In the genomic region with DNA sequence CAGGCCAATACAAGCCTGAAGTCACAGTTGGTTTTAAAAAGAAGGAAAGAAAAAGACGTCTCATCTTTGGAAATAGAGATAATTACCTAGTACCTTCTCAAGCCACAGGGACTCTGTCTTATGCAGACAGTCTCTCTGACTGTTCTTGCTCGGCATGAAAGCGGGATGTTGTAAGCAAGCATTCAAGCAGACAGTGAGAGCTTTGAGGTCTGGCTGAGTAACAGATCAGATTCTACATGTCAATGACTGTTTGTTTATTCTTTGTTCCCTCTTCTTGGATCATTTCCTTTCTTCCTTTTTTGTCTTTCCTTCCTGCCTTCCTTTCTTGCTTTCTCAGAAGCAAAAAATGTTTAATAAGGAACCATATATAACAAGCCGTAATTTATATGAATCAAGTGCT, we compare ENCODE assay signal across 24 mouse cellular contexts.
"Had no signal": no experiment of that assay in that cellular context is flagged by ENCODE, and none has a peak within 500 bp of the region (broad histone marks: within the 10 kb centered on the region; RNA-seq: fewer than 3 reads in every experiment).

No protein-coding gene starts in this region.

- H3K4me3 ChIP-seq: gastrocnemius, adult 2 months; heart, embryonic 10.5 days; heart, embryonic 12.5 days; hindbrain, embryonic 10.5 days; hindbrain, embryonic 13.5 days; hindbrain, embryonic 15.5 days; intestine, embryonic 15.5 days; layer of hippocampus, adult 2 months; left cerebral cortex, adult 2 months; limb, embryonic 10.5 days; limb, embryonic 12.5 days had no signal

- H3K4me1 ChIP-seq: heart, embryonic 10.5 days; heart, embryonic 12.5 days; hindbrain, embryonic 10.5 days; hindbrain, embryonic 13.5 days; hindbrain, embryonic 15.5 days; intestine, embryonic 15.5 days; limb, embryonic 10.5 days; limb, embryonic 12.5 days had no signal

- H3K36me3 ChIP-seq: heart, embryonic 10.5 days; heart, embryonic 12.5 days; hindbrain, embryonic 10.5 days; hindbrain, embryonic 13.5 days; hindbrain, embryonic 15.5 days; intestine, embryonic 15.5 days; limb, embryonic 10.5 days; limb, embryonic 12.5 days had no signal

- H3K9ac ChIP-seq: heart, embryonic 12.5 days; hindbrain, embryonic 13.5 days; hindbrain, embryonic 15.5 days; intestine, embryonic 15.5 days; limb, embryonic 12.5 days had no signal

- H3K27ac ChIP-seq: gastrocnemius, adult 2 months; heart, embryonic 10.5 days; hindbrain, embryonic 10.5 days; hindbrain, embryonic 13.5 days; hindbrain, embryonic 15.5 days; intestine, embryonic 15.5 days; layer of hippocampus, adult 2 months; left cerebral cortex, adult 2 months; limb, embryonic 10.5 days; limb, embryonic 12.5 days had no signal

- H3K4me2 ChIP-seq: heart, embryonic 12.5 days; hindbrain, embryonic 13.5 days; hindbrain, embryonic 15.5 days; intestine, embryonic 15.5 days; limb, embryonic 12.5 days had no signal

- DNase-seq: gastrocnemius, adult 2 months; gastrocnemius, postnatal 10 days; gastrocnemius, postnatal 25 days; heart, adult 18-20 months; heart, postnatal 10 days; heart, postnatal 4 days; kidney, adult 18-20 months; kidney, adult 8-10 months; kidney, postnatal 10 days; kidney, postnatal 25 days; kidney, postnatal 4 days; liver had no signal

- H3K9me3 ChIP-seq: heart, embryonic 10.5 days; heart, embryonic 12.5 days; hindbrain, embryonic 10.5 days; hindbrain, embryonic 13.5 days; hindbrain, embryonic 15.5 days; intestine, embryonic 15.5 days; limb, embryonic 10.5 days; limb, embryonic 12.5 days had no signal

- H3K27me3 ChIP-seq: heart, embryonic 12.5 days; hindbrain, embryonic 13.5 days; hindbrain, embryonic 15.5 days; intestine, embryonic 15.5 days; limb, embryonic 12.5 days had no signal

- ATAC-seq: inflammation-experienced regulatory T-cells, adult 6 months; intestine, embryonic 15.5 days; intestine, postnatal 0 days had no signal
